Mouse (Mus musculus) C2C12 (cell line): ENCODE results near the gene Ubap1. TPM values are rescaled to one million over a fixed set of nuclear protein-coding genes. Genes with fewer than 3 reads are reported as not detected.

Experiments
- H3K27me3 ChIP-seq: one replicate; pipeline ENCODE4 v1.6.1; 2011; ENCODE audit not compliant: control insufficient read depth, insufficient read depth, insufficient read length
- H3K36me3 ChIP-seq: one replicate; pipeline ENCODE4 v1.6.1; 2011; ENCODE audit not compliant: control insufficient read depth, insufficient read depth
- H3K4me3 ChIP-seq: one replicate; pipeline ENCODE4 v1.5.1; 2011; ENCODE audit warnings: mild to moderate bottlenecking, control low read depth; ENCODE audit not compliant: poor library complexity, insufficient read depth, severe bottlenecking
- H3K79me2 ChIP-seq: one replicate; pipeline ENCODE4 v1.6.1; 2011; ENCODE audit not compliant: control insufficient read depth, insufficient read depth
- H3K79me3 ChIP-seq: one replicate; pipeline ENCODE4 v1.6.1; 2011; ENCODE audit warnings: low read depth, control low read depth
- H3ac ChIP-seq: one replicate; pipeline ENCODE3; 2011; ENCODE audit warnings: low read depth; ENCODE audit not compliant: control insufficient read depth, insufficient read length
- CEBPB ChIP-seq: IDR thresholded peaks from one replicate; pipeline ENCODE4 v1.6.1; 2011; ENCODE audit warnings: low read depth, mild to moderate bottlenecking, control low read depth, moderate library complexity
- CTCF ChIP-seq: IDR thresholded peaks from one replicate; pipeline ENCODE4 v1.5.1; 2011; ENCODE audit not compliant: control insufficient read depth, insufficient read depth, insufficient read length
- FOSL1 ChIP-seq: IDR thresholded peaks from one replicate; pipeline ENCODE4 v1.8.0; 2011; ENCODE audit warnings: mild to moderate bottlenecking, low read length; ENCODE audit not compliant: poor library complexity, insufficient read depth, severe bottlenecking
- MAX ChIP-seq: IDR thresholded peaks from one replicate; pipeline ENCODE4 v1.6.1; 2011; ENCODE audit warnings: mild to moderate bottlenecking, control low read depth
- MYOD1 ChIP-seq: IDR thresholded peaks from one replicate; pipeline ENCODE4 v1.6.1; 2011; ENCODE audit warnings: low read depth; ENCODE audit not compliant: control insufficient read depth, insufficient read length
- MYOG ChIP-seq: IDR thresholded peaks from one replicate; pipeline ENCODE4 v1.6.1; 2011; ENCODE audit not compliant: control insufficient read depth, insufficient read length; ENCODE audit errors: extremely low read depth
- USF1 ChIP-seq: IDR thresholded peaks from one replicate; pipeline ENCODE4 v1.6.1; 2011; ENCODE audit warnings: low read depth, mild to moderate bottlenecking, control low read depth, moderate library complexity
- polyA plus RNA-seq: library from polyadenylated mRNA; unstranded; fragments of >200 nt; fragmentation: generic; extraction: Trizol; gene quantifications from one replicate; pipeline ENCODE4 v1.2.1, GENCODE M21; 2012; ENCODE audit warnings: missing spikeins

Ubap1 gene
- polyA plus RNA-seq, 1 experiment = 20.0 TPM

- Histone ChIP-seq H3K36me3 (peaks cover 54% of the 10 kb centered on the region), H3K27me3 (no peaks in the 10 kb centered on the region), H3K4me3 (no peak overlapping the region), H3ac (no peak overlapping the region), H3K79me2 (no peaks in the 10 kb centered on the region), H3K79me3 (no peaks in the 10 kb centered on the region)
- TF ChIP-seq MYOD1 (no peak), CEBPB (no peak), CTCF (no peak), FOSL1 (no peak), MYOG (no peak), USF1 (no peak), MAX (no peak)
Measured at GRCm38 (mm10) chr4:41394651-41395050, 45.9 kb downstream of the Ubap1 start.

GRCm38 (mm10) chr4:41398353-41398752, 49.6 kb downstream of the Ubap1 start:
- Histone ChIP-seq H3K4me3 (no peak overlapping the region), H3K79me3 (no peaks in the 10 kb centered on the region), H3K79me2 (no peaks in the 10 kb centered on the region), H3ac (no peak overlapping the region), H3K36me3 (peaks cover 39% of the 10 kb centered on the region), H3K27me3 (no peaks in the 10 kb centered on the region)
- TF ChIP-seq USF1 (no peak), CEBPB (no peak), MYOG (no peak), MAX (no peak), FOSL1 (no peak), CTCF (no peak), MYOD1 (no peak)

DNA sequence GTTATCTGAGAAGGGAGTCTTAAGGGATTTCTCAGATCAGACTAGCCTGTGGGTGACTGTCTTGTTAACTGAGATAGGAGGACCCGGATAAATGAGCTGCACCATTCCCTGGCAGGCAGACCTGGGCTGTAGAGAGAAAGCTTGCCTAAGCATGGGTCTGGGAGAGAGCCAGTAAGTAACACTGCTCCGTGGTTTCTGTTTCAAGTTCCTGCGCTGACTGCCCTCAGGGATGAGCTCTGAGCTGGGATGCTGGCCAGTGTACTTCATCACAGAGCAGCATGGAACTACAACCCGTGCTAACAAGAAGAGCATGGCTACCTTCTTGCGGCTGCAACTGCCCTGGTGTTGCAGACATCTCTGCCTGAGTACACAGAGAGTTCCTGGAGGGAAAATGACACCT, 51.1 kb downstream of the Ubap1 start:
- H3K36me3 ChIP-seq = peaks cover 39% of the 10 kb centered on the region
- no peaks in the 10 kb centered on the region for H3K79me3 ChIP-seq
- no peaks in the 10 kb centered on the region for H3K79me2 ChIP-seq
- H3ac ChIP-seq = no peak overlapping the region
- H3K4me3 ChIP-seq = no peak overlapping the region
- no peaks in the 10 kb centered on the region for H3K27me3 ChIP-seq
- TF ChIP-seq CEBPB (no peak), MYOD1 (no peak), MYOG (no peak), FOSL1 (no peak), MAX (no peak), USF1 (no peak)

DNA sequence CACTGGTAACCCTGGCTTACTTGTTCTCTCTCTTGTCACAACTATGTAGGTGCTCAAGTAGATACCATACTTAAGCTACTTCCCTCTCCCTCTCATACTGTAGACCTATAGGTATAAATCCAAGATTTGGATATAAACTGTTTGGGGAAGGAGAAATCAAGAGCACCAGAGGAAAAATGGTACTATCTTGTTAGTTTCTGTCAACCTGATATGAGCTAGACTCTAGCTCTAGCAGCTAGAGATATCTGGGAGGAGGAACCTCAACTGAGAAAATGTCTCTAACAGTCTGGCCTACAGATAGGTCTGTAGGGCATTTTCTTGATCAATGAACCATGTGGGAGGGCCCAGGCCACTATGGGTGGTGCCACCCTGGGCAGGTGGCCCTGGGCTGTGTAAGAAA, 52.4 kb downstream of the Ubap1 start:
- no peaks in the 10 kb centered on the region for H3K79me3 ChIP-seq
- no peaks in the 10 kb centered on the region for H3K27me3 ChIP-seq
- H3K4me3 ChIP-seq = no peak overlapping the region
- peaks cover 41% of the 10 kb centered on the region for H3K36me3 ChIP-seq
- no peaks in the 10 kb centered on the region for H3K79me2 ChIP-seq
- TF ChIP-seq FOSL1 = no peak
- TF ChIP-seq MYOG = no peak
- no peak for TF ChIP-seq MAX
- H3ac ChIP-seq = no peak overlapping the region

DNA sequence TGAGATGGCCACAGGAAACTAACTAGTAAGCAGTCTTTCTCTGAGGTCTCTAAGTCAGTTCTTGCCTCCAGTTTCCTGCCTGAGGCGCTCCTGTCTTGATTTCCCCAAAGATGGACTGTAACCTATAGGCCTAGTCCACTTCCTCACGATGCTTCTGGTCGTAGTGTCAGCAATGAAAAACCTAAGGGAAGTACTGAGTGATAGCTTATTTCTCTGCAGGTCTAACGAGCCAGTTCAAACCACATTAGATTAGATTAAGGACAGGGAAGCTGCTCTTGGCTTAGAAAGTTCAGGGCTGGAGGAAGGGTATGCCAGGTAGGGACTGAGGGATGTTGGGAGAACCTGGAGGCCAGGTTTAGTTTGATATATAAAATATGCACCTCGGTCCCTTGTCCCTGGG, 52.8 kb downstream of the Ubap1 start:
- Histone ChIP-seq H3K4me3 (no peak overlapping the region), H3K27me3 (no peaks in the 10 kb centered on the region), H3K79me2 (no peaks in the 10 kb centered on the region), H3K36me3 (peaks cover 42% of the 10 kb centered on the region), H3ac (no peak overlapping the region), H3K79me3 (no peaks in the 10 kb centered on the region)
- TF ChIP-seq FOSL1 (no peak), MAX (no peak), USF1 (no peak), CEBPB (no peak), MYOD1 (no peak), CTCF (no peak), MYOG (no peak)

GRCm38 (mm10) chr4:41406597-41406996, 57.8 kb downstream of the Ubap1 start:
- no peaks in the 10 kb centered on the region for H3K79me2 ChIP-seq
- H3ac ChIP-seq = no peak overlapping the region
- no peak overlapping the region for H3K4me3 ChIP-seq
- TF ChIP-seq MYOD1 (no peak), FOSL1 (no peak), CTCF (no peak), CEBPB (no peak), MAX (no peak), USF1 (no peak)
- H3K36me3 ChIP-seq = peaks cover 20% of the 10 kb centered on the region
- H3K79me3 ChIP-seq = no peaks in the 10 kb centered on the region
- no peaks in the 10 kb centered on the region for H3K27me3 ChIP-seq
